Comparison of ENCODE assay signal across 10 mouse cellular contexts in the genomic region with DNA sequence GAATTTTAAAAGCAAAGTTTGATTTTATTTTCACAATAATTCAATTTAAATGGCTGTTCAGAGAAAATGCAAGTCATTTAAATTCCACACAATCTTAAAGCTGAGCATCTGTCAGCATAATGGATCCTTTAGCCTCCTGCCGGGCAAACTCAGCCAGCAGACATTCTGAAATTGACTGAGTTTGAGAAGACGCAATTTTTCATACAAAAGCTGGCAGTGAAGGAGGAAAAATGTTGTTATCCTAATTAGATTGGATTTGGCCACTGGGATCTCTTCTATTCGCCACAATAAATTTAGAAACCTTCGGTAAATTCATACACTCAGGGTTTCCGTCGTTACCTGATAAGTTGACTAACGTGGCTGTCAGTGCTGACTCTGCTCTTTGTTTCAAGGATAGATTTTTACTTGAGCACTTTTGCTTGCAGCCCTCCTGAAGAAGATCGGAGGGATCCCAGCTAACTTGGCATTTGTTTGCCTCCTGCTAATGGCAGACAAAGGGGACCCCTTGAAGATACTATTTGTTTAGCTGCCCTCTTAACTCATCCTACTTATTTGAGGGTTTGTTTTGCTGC.
DNase-seq lines count a peak whose midpoint lies in the region; ATAC-seq and TF ChIP-seq lines count a peak whose summit lies in the region.
"Had no signal": no experiment of that assay in that cellular context is flagged by ENCODE, and none has a peak within 500 bp of the region (broad histone marks: within the 10 kb centered on the region; RNA-seq: fewer than 3 reads in every experiment).

No protein-coding gene starts in this region.

- no peak overlapping the region for H3K27ac ChIP-seq in layer of hippocampus, adult 2 months
- peak overlapping the region; percentile 75 for H3K27ac ChIP-seq in hindbrain, embryonic 13.5 days
- no peak overlapping the region for H3K27ac ChIP-seq in neural tube, embryonic 13.5 days (replicated peaks)
- H3K27ac ChIP-seq: embryonic facial prominence, embryonic 12.5 days had no signal

- H3K9ac ChIP-seq in hindbrain, embryonic 13.5 days: peak overlapping the region; percentile 19; the same call in 1 of the 2 replicates
- 0 out of 2 replicates have a peak overlapping the region, but pooled peaks have one; percentile 22 for H3K9ac ChIP-seq in neural tube, embryonic 13.5 days
- H3K9ac ChIP-seq: embryonic facial prominence, embryonic 12.5 days had no signal

- H3K4me3 ChIP-seq in layer of hippocampus, adult 2 months: no peak overlapping the region
- H3K4me3 ChIP-seq in hindbrain, embryonic 13.5 days: peak overlapping the region; percentile 20
- no peak overlapping the region for H3K4me3 ChIP-seq in neural tube, embryonic 13.5 days
- H3K4me3 ChIP-seq: embryonic facial prominence, embryonic 12.5 days had no signal

- WGBS in hindbrain, embryonic 13.5 days: 26% methylated on average over 8 of the region's 8 CpGs
- WGBS in neural tube, embryonic 13.5 days: 44% methylated on average over 8 of the region's 8 CpGs

- no peaks in the 10 kb centered on the region for H3K36me3 ChIP-seq in hindbrain, embryonic 13.5 days
- no peaks in the 10 kb centered on the region for H3K36me3 ChIP-seq in neural tube, embryonic 13.5 days
- H3K36me3 ChIP-seq: embryonic facial prominence, embryonic 12.5 days had no signal

- no peaks in the 10 kb centered on the region for H3K27me3 ChIP-seq in hindbrain, embryonic 13.5 days
- H3K27me3 ChIP-seq in neural tube, embryonic 13.5 days: no peaks in the 10 kb centered on the region
- H3K27me3 ChIP-seq: embryonic facial prominence, embryonic 12.5 days had no signal

- DNase-seq in adrenal gland, adult 2 months: peak; percentile 3
- DNase-seq in adrenal gland, adult 18-20 months (ENCODE audit: low spot score in 2 of 2): no peak
- DNase-seq in layer of hippocampus, adult 2 months (ENCODE audit: low spot score in 2 of 2): no peak
- no peak for DNase-seq in layer of hippocampus, adult 8-10 months (ENCODE audit: low spot score in 2 of 2)
- no peak for DNase-seq in urinary bladder, adult 18-20 months (ENCODE audit: low spot score in 2 of 2)
- DNase-seq: thymus, adult 18-20 months had no signal

- peak; percentile 61; the same call in 1 of the 2 replicates for ATAC-seq in hindbrain, embryonic 13.5 days (ENCODE audit: low FRiP score)
- ATAC-seq in neural tube, embryonic 13.5 days (ENCODE audit: low read depth): no peak
- no peak for ATAC-seq in megakaryocyte-erythroid progenitor cell, adult 5-6 weeks (replicated peaks; ENCODE audit: low FRiP score, low TSS enrichment, poor library complexity, severe bottlenecking)

- H3K4me2 ChIP-seq in hindbrain, embryonic 13.5 days: peak overlapping the region; percentile 45
- peak overlapping the region; percentile 33 for H3K4me2 ChIP-seq in neural tube, embryonic 13.5 days
- H3K4me2 ChIP-seq: embryonic facial prominence, embryonic 12.5 days had no signal

- no peaks in the 10 kb centered on the region for H3K4me1 ChIP-seq in hindbrain, embryonic 13.5 days (replicated peaks)
- no peaks in the 10 kb centered on the region for H3K4me1 ChIP-seq in neural tube, embryonic 13.5 days (replicated peaks)
- H3K4me1 ChIP-seq: embryonic facial prominence, embryonic 12.5 days had no signal

- TF ChIP-seq CTCF in layer of hippocampus, adult 2 months (conservative IDR thresholded peaks at IDR 0.05): peak; percentile 37

- H3K9me3 ChIP-seq in hindbrain, embryonic 13.5 days: no peaks in the 10 kb centered on the region
- H3K9me3 ChIP-seq in neural tube, embryonic 13.5 days: no peaks in the 10 kb centered on the region
- H3K9me3 ChIP-seq: embryonic facial prominence, embryonic 12.5 days had no signal
